Mouse (Mus musculus) stomach, embryonic 14.5 days (tissue): ENCODE results near the gene Cfl1. TPM values are rescaled to one million over a fixed set of nuclear protein-coding genes. Genes with fewer than 3 reads are reported as not detected.

Experiments used
- ATAC-seq: fragments of 200-750 bp; cut with Nextera tagmentation; 2 replicates; pipeline ENCODE4 v1.8.0; 2017; ENCODE audit warnings: low read depth, moderate TSS enrichment; ENCODE audit not compliant: insufficient number of reproducible peaks, insufficient read depth, low FRiP score
- H3K27ac ChIP-seq: fragments of 300-500 bp; sonication (generic); 2 replicates; pipeline ENCODE4 v1.5.1; 2014; ENCODE audit warnings: mild to moderate bottlenecking, low read length, moderate library complexity, mixed read lengths
- H3K27me3 ChIP-seq: fragments of 300-500 bp; sonication (generic); 2 replicates; pipeline ENCODE4 v1.6.1; 2014; ENCODE audit warnings: low read length, control low read depth, mixed read lengths; ENCODE audit not compliant: control insufficient read depth, insufficient read depth
- H3K36me3 ChIP-seq: fragments of 300-500 bp; sonication (generic); 2 replicates; pipeline ENCODE4 v1.6.1; 2014; ENCODE audit warnings: mild to moderate bottlenecking, control low read depth, low read length, moderate library complexity, mixed read lengths; ENCODE audit not compliant: control insufficient read depth, insufficient read depth
- H3K4me1 ChIP-seq: fragments of 300-500 bp; sonication (generic); 2 replicates; pipeline ENCODE4 v1.6.1; 2014; ENCODE audit warnings: low read length, control low read depth, mixed read lengths; ENCODE audit not compliant: control insufficient read depth, insufficient read depth
- H3K4me2 ChIP-seq: fragments of 300-500 bp; sonication (generic); replicated peaks from 2 replicates; pipeline ENCODE4 v1.6.1; 2014; ENCODE audit warnings: low read depth, low read length, control low read depth
- H3K4me3 ChIP-seq: fragments of 300-500 bp; sonication (generic); 2 replicates; pipeline ENCODE4 v1.5.1; 2014; ENCODE audit warnings: low read depth, low read length, control low read depth
- H3K9ac ChIP-seq: fragments of 300-500 bp; sonication (generic); replicated peaks from 2 replicates; pipeline ENCODE4 v1.6.1; 2014; ENCODE audit warnings: low read depth, mild to moderate bottlenecking, control low read depth, low read length, moderate library complexity, mixed read lengths
- H3K9me3 ChIP-seq: fragments of 300-500 bp; sonication (generic); 2 replicates; pipeline ENCODE4 v1.6.1; 2016; ENCODE audit warnings: low read depth, low read length, control low read depth; ENCODE audit not compliant: control insufficient read depth
- WGBS: fragments of 180-500 bp; shearing (Covaris S2); extraction: QIAGEN DNeasy Blood & Tissue Kit; methylation state at CpG from one replicate; pipeline ENCODE4 v1.1.7; 2014; 5-methylcytosine and 5-hydroxymethylcytosine counted together
- polyA plus RNA-seq: library from polyadenylated mRNA; unstranded; fragments of >200 nt; fragmentation: Nextera tagmentation; extraction: Ambion mirVana; gene quantifications from 2 replicates; pipeline ENCODE4 v1.2.1, GENCODE M21; 2014

The Cfl1 gene
- polyA plus RNA-seq, 1 experiment from 2014 or later, result 2,937 TPM

DNA sequence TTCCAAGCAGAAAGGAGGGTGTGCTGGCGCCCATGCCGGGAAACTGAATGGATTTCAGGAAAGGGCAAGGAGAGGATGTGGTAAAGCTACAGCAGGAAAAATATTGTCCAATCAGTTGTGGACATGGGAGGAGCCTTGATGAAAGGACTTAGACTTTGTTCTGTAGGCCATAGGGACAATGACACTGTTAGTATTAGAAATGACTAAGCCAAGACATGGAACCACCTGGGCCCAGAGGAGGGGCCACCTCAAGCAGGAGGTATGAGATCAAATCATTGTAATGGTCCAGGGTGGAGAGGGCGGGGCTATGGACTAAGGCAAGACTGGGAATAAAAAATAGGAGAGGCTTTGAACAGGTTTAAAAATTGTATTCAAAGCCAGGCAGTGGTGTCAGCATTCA is 28.5 kb downstream of the Cfl1 start:
- Histone ChIP-seq H3K4me3 (no peak overlapping the region), H3K4me2 (no peak overlapping the region), H3K4me1 (no peaks in the 10 kb centered on the region), H3K9ac (no peak overlapping the region), H3K27ac (no peak overlapping the region), H3K9me3 (no peaks in the 10 kb centered on the region), H3K36me3 (no peaks in the 10 kb centered on the region), H3K27me3 (no peaks in the 10 kb centered on the region)
- ATAC-seq, result no peak
- 83% methylated on average over 3 of the region's 3 CpGs for WGBS

- ATAC-seq, result no peak
- 66% methylated on average over 5 of the region's 5 CpGs for WGBS
Measured at GRCm38 (mm10) chr19:5525204-5525603, 34.9 kb downstream of the Cfl1 start.

DNA sequence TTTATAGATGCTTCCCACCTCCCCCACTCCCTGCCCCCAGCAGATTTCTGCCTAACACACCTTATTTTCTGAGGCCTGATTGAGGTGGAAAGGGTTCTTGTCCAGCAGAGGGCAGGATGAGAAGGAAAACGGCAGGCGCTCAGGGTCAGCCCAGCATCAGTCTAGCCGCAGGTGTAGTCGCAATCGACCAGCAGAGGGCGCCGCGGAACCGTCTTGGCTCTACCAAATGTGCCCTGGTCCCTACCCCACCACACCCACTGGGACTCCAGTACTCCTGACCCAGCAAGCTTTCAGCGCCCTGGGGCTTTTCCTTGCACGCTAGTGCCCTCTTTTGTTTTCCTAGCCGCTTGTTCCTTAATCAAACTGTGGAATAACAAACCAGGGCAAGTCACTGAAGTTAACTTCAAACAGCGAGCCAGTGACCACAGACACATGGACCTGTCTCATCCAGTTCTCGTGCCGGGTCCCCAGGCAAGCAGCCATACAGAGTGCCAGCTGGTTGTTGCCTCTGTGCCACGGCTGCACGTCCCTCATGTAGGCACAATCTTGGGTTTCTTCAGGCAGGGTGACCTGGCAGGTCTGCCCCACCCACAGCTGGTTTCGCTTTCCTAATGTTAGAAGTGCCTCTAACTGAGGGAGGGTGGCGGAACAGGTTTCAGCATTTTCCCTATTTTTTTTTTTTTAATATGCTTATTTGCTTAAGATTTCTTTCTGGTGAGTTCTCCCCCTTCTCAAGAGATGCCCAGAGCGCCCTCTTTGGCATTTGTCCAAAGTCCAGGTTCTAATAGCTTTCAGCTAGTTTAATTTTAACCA is 39.3 kb downstream of the Cfl1 start:
- 14% methylated on average over 20 of the region's 20 CpGs for WGBS

More at GRCm38 (mm10) chr19:5525204-5525603, 34.9 kb downstream of the Cfl1 start:
- Histone ChIP-seq H3K9me3 (no peaks in the 10 kb centered on the region), H3K36me3 (no peaks in the 10 kb centered on the region), H3K4me1 (no peaks in the 10 kb centered on the region), H3K27ac (no peak overlapping the region), H3K27me3 (no peaks in the 10 kb centered on the region), H3K4me2 (no peak overlapping the region), H3K9ac (no peak overlapping the region), H3K4me3 (no peak overlapping the region)

GRCm38 (mm10) chr19:5530138-5530524 is 39.9 kb downstream of the Cfl1 start:
- Histone ChIP-seq H3K27ac (peak overlapping the region; percentile 10), H3K4me3 (no peak overlapping the region), H3K36me3 (no peaks in the 10 kb centered on the region), H3K4me1 (no peaks in the 10 kb centered on the region), H3K27me3 (no peaks in the 10 kb centered on the region), H3K9ac (no peak overlapping the region), H3K9me3 (no peaks in the 10 kb centered on the region), H3K4me2 (peak overlapping the region; percentile 28; the same call in 1 of the 2 replicates)
- no peak for ATAC-seq
- 46% methylated on average over 7 of the region's 7 CpGs for WGBS

More for the DNA sequence above, 39.3 kb downstream of the Cfl1 start:
- H3K36me3 ChIP-seq, result no peaks in the 10 kb centered on the region
- peak overlapping the region; percentile 83 for H3K27ac ChIP-seq
- peak; percentile 97 for ATAC-seq
- H3K9ac ChIP-seq, result no peak overlapping the region
- no peaks in the 10 kb centered on the region for H3K27me3 ChIP-seq
- H3K9me3 ChIP-seq, result no peaks in the 10 kb centered on the region
- peak overlapping the region; percentile 28 for H3K4me2 ChIP-seq
- H3K4me1 ChIP-seq, result no peaks in the 10 kb centered on the region
- H3K4me3 ChIP-seq, result no peak overlapping the region; the same call in 1 of the 2 replicates

GRCm38 (mm10) chr19:5532520-5532919 is 42.3 kb downstream of the Cfl1 start:
- Histone ChIP-seq H3K9ac (no peak overlapping the region), H3K9me3 (no peaks in the 10 kb centered on the region), H3K27me3 (no peaks in the 10 kb centered on the region), H3K4me1 (no peaks in the 10 kb centered on the region), H3K4me2 (no peak overlapping the region), H3K36me3 (no peaks in the 10 kb centered on the region), H3K27ac (no peak overlapping the region), H3K4me3 (no peak overlapping the region)
- 68% methylated on average over 8 of the region's 8 CpGs for WGBS
- no peak for ATAC-seq

- H3K27me3 ChIP-seq, result no peaks in the 10 kb centered on the region
- no peak overlapping the region for H3K4me3 ChIP-seq
- no peaks in the 10 kb centered on the region for H3K9me3 ChIP-seq
- no peak for ATAC-seq
- no peak overlapping the region for H3K4me2 ChIP-seq
- no peak overlapping the region for H3K9ac ChIP-seq
- H3K4me1 ChIP-seq, result no peaks in the 10 kb centered on the region
- H3K27ac ChIP-seq, result no peak overlapping the region
- H3K36me3 ChIP-seq, result no peaks in the 10 kb centered on the region
- 73% methylated on average over 8 of the region's 8 CpGs for WGBS
Measured at GRCm38 (mm10) chr19:5538786-5539185, 48.5 kb downstream of the Cfl1 start.

DNA sequence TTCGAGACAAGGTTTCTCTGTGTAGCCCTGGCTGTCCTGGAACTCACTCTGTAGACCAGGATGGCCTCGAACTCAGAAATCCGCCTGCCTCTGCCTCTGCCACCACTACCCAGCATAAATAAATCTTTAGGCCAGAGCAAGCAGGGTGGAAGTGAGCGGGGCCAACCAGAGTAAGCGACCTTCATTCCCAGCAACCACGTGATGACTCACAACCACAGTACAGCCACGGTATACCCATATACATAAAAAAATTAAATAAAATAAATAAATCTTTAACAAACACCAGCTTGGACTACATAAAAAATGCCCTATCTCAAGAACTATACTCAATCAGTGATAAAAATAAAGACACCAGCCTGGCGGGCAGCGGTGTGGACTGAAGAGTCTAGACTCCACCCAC is 53.1 kb downstream of the Cfl1 start:
- no peaks in the 10 kb centered on the region for H3K27me3 ChIP-seq
- H3K36me3 ChIP-seq, result no peaks in the 10 kb centered on the region
- no peaks in the 10 kb centered on the region for H3K9me3 ChIP-seq
- ATAC-seq, result no peak
- no peak overlapping the region for H3K27ac ChIP-seq
- no peak overlapping the region for H3K4me2 ChIP-seq
- no peaks in the 10 kb centered on the region for H3K4me1 ChIP-seq
- no peak overlapping the region for H3K9ac ChIP-seq
- no peak overlapping the region for H3K4me3 ChIP-seq
- 83% methylated on average over 9 of the region's 9 CpGs for WGBS

DNA sequence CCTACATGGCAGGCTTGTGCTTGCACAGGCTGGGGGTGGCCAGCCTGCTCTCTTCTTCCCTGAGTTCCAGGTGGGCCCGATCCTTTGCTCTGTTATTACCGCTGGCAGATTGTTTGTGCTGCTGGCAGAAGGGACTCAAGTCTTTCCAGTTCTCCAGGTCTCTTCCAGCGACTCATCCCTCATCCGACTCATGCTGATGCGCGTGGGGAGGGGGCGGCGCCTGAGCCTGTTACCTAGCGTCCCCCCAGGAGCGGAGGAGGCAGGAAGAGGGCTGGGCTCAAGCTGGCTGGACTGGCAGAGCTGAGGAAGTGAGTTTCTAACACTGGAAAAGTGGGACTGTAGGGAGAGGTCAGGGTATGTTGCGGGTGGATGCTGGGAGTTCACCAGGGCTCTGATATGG is 53.8 kb downstream of the Cfl1 start:
- Histone ChIP-seq H3K4me1 (no peaks in the 10 kb centered on the region), H3K4me2 (no peak overlapping the region), H3K4me3 (no peak overlapping the region), H3K9ac (no peak overlapping the region), H3K36me3 (no peaks in the 10 kb centered on the region), H3K27ac (no peak overlapping the region), H3K9me3 (no peaks in the 10 kb centered on the region), H3K27me3 (no peaks in the 10 kb centered on the region)
- 41% methylated on average over 11 of the region's 11 CpGs for WGBS
- no peak for ATAC-seq
